Mouse (Mus musculus): ENCODE results near the gene Pcnx2. TPM values are rescaled to one million over a fixed set of nuclear protein-coding genes. Genes with fewer than 3 reads are reported as not detected.
A peak's percentile ranks its signal among the peaks of the same experiment; 100 is the strongest.

The Pcnx2 gene
- polyA plus RNA-seq, 1 experiment from 2014 or later, result 1.4 TPM

DNA sequence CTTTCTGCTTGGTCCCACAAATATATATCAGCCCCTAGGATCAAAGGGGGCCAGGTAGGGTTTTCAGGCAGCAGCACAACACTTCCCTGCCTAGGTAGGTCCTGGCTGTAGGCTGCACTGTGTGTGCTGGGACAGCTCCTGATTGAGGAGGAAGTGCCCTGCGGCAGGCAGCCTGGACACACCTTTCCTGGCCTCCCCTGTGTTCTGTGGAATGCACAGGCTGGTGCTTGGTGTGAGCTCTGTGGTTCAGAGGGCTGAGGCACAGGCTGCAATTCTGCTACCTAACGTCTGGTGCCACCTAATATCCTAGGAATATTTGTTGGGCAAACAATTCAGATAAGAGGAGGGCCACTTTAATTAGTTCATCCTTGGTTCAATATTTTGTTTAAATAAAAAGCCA, 156.3 kb downstream of the Pcnx2 start:
- no peak for ATAC-seq (ENCODE audit: low FRiP score, low read depth)
- no peak overlapping the region for H3K9ac ChIP-seq
- no peak overlapping the region for H3K4me3 ChIP-seq
- H3K4me1 ChIP-seq, result no peaks in the 10 kb centered on the region
- H3K27me3 ChIP-seq (replicated peaks), result no peaks in the 10 kb centered on the region
- H3K27ac ChIP-seq, result no peak overlapping the region
- no peak overlapping the region for H3K4me2 ChIP-seq (replicated peaks)
- no peaks in the 10 kb centered on the region for H3K36me3 ChIP-seq
- no peaks in the 10 kb centered on the region for H3K9me3 ChIP-seq
- WGBS, result 77% methylated on average over 2 of the region's 2 CpGs

DNA sequence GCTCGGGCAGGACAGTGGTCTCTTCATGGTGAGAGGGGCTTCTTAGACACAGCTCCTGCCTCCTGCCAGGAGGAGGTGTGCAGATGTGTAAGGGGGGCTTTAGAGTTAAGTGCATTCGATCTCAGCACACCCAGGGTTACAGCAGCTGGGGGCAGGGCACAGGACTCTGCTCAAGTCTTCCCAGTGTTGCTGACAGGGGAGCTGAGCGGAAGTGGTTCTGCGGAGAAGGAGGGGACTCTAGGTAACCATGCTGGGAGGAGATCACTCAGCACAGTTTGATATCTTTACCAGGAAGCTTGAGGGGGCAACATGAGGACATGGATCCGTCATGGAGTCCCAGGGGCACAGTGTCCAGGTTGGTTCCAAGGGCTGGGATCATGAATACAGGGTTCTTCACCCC, 156.7 kb downstream of the Pcnx2 start:
- Histone ChIP-seq H3K4me1 (no peaks in the 10 kb centered on the region), H3K9me3 (no peaks in the 10 kb centered on the region), H3K4me3 (no peak overlapping the region), H3K36me3 (no peaks in the 10 kb centered on the region), H3K4me2 (replicated peaks) (no peak overlapping the region), H3K27ac (no peak overlapping the region), H3K27me3 (replicated peaks) (no peaks in the 10 kb centered on the region), H3K9ac (no peak overlapping the region)
- ATAC-seq (ENCODE audit: low FRiP score, low read depth), result no peak
- 76% methylated on average over 5 of the region's 5 CpGs for WGBS

DNA sequence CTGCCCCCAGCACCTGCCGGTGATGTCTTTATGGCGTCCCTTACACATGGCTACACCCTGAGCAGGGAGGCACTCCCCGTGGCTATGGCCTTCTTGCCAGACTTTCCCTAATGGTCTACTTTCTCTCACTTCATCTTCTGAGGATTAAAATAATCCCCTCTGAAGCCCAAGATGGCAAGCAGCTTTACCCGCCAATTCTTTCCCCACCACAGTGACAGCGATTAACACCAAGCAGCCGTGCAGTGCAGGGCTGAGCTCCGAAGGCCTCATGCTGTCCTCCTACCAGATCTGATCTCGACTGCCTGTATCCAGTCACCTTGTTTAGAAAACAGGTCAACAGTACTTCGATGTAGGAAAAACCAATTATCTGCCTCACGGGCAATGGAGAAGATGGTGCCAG, 157.5 kb downstream of the Pcnx2 start:
- Histone ChIP-seq H3K4me2 (replicated peaks) (no peak overlapping the region), H3K27me3 (replicated peaks) (no peaks in the 10 kb centered on the region), H3K27ac (no peak overlapping the region), H3K4me3 (no peak overlapping the region), H3K36me3 (no peaks in the 10 kb centered on the region), H3K9ac (no peak overlapping the region), H3K9me3 (no peaks in the 10 kb centered on the region), H3K4me1 (no peaks in the 10 kb centered on the region; the same call in 1 of the 2 replicates)
- 85% methylated on average over 10 of the region's 10 CpGs for WGBS
- ATAC-seq (ENCODE audit: low FRiP score, low read depth), result no peak

DNA sequence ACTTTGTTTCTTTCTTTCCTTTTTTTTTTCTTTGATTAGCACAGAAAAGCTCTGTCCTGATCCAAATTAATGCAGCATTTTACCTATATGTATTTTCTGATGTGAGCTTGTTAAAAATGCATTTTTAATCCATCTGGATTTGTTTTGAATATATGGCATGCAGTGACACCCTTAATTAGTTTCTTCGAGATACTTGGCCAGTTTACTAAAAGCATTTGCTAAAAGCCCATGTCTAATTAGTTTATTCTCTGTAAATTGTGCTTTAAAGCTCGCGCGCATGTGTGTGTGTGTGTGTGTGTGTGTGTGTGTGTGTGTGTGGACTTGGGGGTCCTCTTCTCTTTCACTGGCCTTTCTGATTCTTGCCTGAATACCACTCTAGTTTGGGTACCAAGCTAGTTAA, 159.2 kb downstream of the Pcnx2 start:
- no peak overlapping the region for H3K27ac ChIP-seq
- H3K9me3 ChIP-seq, result no peaks in the 10 kb centered on the region
- no peak overlapping the region for H3K4me3 ChIP-seq
- no peak overlapping the region for H3K9ac ChIP-seq
- H3K4me2 ChIP-seq (replicated peaks), result no peak overlapping the region
- WGBS, result 93% methylated on average over 4 of the region's 4 CpGs
- no peaks in the 10 kb centered on the region for H3K36me3 ChIP-seq
- H3K4me1 ChIP-seq, result peaks cover 5% of the 10 kb centered on the region
- H3K27me3 ChIP-seq (replicated peaks), result no peaks in the 10 kb centered on the region
- ATAC-seq (ENCODE audit: low FRiP score, low read depth), result no peak

DNA sequence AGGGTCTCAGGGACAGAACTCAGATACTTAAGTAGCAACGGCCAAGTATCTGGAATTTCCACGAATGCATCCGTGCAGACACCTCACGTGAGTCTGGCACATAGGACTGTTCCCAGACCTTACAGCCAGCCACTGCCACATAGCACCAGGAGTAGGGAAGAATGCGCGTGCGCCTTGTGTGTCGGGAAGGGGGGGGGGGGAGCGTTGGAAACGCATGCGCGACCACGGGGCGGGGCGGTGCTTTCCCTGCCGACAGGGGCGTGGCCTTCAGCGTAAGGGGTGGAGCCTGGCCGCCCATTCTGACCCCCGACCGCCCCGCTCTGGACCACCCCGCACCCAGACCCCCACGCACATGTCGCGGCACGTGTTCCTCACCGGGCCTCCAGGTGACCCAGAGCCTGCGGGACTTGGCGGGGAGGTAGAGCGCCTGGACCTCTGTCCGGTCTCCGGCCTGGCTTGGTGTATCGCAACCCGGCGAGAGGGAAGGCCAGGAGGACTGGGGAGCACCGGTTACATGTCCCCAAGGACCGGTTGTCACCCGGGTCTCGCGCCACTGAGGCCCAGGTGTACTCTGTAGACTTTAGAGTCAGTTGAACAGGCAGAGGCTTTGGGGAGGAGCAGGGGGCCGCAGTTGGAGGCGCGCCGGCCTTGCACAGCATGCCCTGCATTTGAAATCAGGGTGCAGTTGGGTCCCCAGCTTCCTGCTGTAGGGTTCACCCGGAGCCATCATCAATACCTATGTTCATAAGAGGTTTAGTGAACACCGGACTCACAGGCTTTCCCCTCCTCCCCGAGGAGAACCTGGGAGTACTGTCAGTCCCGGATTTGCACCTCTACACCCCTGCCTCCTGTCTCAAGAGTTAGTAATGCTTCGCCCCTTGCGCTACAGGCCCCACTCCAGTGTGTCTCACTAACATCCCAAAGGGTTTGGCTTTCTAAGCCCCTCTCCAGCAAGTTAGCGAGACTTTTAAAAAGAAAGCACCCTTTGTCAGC, 163.9 kb downstream of the Pcnx2 start:
- H3K4me2 ChIP-seq (replicated peaks), result peak overlapping the region; percentile 82
- no peak overlapping the region for H3K27ac ChIP-seq
- peak overlapping the region; percentile 71 for H3K9ac ChIP-seq
- H3K9me3 ChIP-seq, result no peaks in the 10 kb centered on the region
- H3K27me3 ChIP-seq (replicated peaks), result no peaks in the 10 kb centered on the region
- WGBS, result 7% methylated on average over 52 of the region's 52 CpGs
- peak; percentile 93 for ATAC-seq (ENCODE audit: low FRiP score, low read depth)
- H3K36me3 ChIP-seq, result no peaks in the 10 kb centered on the region
- H3K4me1 ChIP-seq, result peaks cover 5% of the 10 kb centered on the region
- H3K4me3 ChIP-seq, result peak overlapping the region; percentile 68

DNA sequence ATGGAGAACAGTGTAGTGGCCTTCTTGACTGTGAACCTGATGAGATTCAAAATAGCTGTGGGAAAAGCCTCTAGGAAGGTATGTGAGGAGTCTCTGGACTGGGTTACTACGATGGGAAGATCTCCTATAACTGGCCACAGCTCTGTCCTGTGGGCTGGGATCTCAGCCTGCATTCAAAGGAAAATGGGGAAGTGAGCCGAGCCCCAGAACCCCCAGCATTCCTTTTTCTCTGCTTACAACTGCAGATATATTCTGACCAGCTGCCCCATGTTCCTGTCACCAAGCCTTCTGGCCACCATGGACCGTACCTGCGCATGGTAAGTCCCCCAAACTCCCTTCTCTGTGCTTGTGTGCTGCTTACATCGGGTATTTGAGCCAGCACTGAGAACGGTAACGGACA, 168.4 kb downstream of the Pcnx2 start, which contains the start of gene Ntpcr:
Gene Ntpcr, plus strand, starts transcription at position 218 of the 400 bp plus-strand sequence.
- no peak for ATAC-seq (ENCODE audit: low FRiP score, low read depth)
- 88% methylated on average over 7 of the region's 7 CpGs for WGBS

DNA sequence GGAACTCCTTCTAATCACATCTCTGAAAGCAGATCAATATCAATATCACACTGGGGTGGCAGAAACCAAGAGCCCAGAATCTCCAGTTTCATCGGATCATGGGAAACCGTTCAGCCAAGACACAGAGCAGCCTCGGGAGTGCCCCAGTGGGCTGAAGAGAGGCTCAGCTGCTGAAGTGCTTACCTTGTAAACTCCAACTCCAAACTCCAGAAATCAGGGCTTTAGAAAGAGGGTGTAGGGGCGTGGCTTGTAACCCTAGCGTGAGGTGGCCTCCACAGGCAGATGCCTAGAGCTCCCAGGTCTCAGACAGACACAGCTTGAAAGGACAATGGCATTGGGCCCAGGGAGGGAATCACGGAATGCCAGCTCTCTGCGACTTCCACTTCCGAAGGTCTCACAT, 170.3 kb downstream of the Pcnx2 start:
- Histone ChIP-seq H3K27ac (no peak overlapping the region), H3K9me3 (no peaks in the 10 kb centered on the region), H3K27me3 (replicated peaks) (no peaks in the 10 kb centered on the region), H3K9ac (no peak overlapping the region), H3K4me3 (no peak overlapping the region), H3K4me2 (replicated peaks) (no peak overlapping the region), H3K36me3 (no peaks in the 10 kb centered on the region), H3K4me1 (no peaks in the 10 kb centered on the region)
- ATAC-seq (ENCODE audit: low FRiP score, low read depth), result no peak
- WGBS, result 65% methylated on average over 8 of the region's 8 CpGs

More for the DNA sequence above, 168.4 kb downstream of the Pcnx2 start, which contains the start of gene Ntpcr:
- no peaks in the 10 kb centered on the region for H3K27me3 ChIP-seq (replicated peaks)
- H3K9me3 ChIP-seq, result no peaks in the 10 kb centered on the region
- H3K4me2 ChIP-seq (replicated peaks), result no peak within 1 kb of the TSS
- no peak within 1 kb of the TSS for H3K9ac ChIP-seq
- H3K27ac ChIP-seq, result no peak within 1 kb of the TSS
- peaks cover 5% of the 10 kb centered on the region; the same call in 1 of the 2 replicates for H3K4me1 ChIP-seq
- no peaks in the 10 kb centered on the region for H3K36me3 ChIP-seq
- no peak within 1 kb of the TSS for H3K4me3 ChIP-seq

DNA sequence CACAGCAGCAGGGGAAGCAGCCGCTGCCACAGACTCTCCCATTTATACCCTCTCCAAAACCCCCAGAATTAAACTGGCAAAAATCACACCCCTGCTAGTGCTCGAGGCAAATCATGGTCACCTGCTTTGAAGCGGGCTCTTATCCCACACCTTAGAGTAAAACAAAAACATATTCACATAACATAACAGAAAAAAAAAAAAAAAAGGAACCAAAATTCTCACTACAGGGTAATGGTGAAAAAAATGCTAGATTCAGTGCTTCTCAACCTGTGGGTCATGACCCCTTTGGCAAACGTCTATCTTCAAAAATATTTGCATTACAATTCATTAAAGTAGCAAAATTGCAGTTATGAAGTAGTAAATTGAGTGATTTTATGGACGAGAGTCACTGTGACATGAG, 171.1 kb downstream of the Pcnx2 start:
- no peak overlapping the region for H3K27ac ChIP-seq
- H3K4me1 ChIP-seq, result no peaks in the 10 kb centered on the region
- no peaks in the 10 kb centered on the region for H3K36me3 ChIP-seq
- no peaks in the 10 kb centered on the region for H3K27me3 ChIP-seq (replicated peaks)
- no peak for ATAC-seq (ENCODE audit: low FRiP score, low read depth)
- no peak overlapping the region for H3K4me2 ChIP-seq (replicated peaks)
- H3K9me3 ChIP-seq, result no peaks in the 10 kb centered on the region
- no peak overlapping the region for H3K4me3 ChIP-seq
- WGBS, result 89% methylated on average over 5 of the region's 5 CpGs
- H3K9ac ChIP-seq, result no peak overlapping the region

DNA sequence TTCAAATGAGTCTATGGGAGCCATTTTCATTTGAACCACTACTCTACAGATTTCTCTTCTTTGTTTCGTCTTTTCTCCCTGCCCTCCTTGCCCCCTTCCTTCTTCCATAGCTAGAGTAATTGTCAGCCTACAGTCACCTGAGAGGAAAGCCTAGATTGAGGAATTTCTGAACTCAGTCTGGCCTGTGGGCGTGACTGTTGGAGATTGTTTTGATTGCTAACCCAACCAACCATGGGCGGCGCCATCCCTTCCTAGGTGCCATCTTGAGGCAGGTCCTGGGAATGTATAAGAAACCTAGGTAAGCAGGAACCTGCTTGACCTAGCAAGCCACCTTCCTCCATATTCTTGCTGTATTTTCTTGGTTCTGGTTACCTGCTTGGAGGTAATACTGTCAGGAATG, 172.0 kb downstream of the Pcnx2 start:
- no peak overlapping the region for H3K27ac ChIP-seq
- H3K4me2 ChIP-seq (replicated peaks), result no peak overlapping the region
- WGBS, result 95% methylated on average over 4 of the region's 4 CpGs
- no peaks in the 10 kb centered on the region for H3K9me3 ChIP-seq
- H3K27me3 ChIP-seq (replicated peaks), result no peaks in the 10 kb centered on the region
- no peak overlapping the region for H3K4me3 ChIP-seq
- no peaks in the 10 kb centered on the region for H3K36me3 ChIP-seq
- no peak for ATAC-seq (ENCODE audit: low FRiP score, low read depth)
- H3K9ac ChIP-seq, result no peak overlapping the region
- no peaks in the 10 kb centered on the region for H3K4me1 ChIP-seq

DNA sequence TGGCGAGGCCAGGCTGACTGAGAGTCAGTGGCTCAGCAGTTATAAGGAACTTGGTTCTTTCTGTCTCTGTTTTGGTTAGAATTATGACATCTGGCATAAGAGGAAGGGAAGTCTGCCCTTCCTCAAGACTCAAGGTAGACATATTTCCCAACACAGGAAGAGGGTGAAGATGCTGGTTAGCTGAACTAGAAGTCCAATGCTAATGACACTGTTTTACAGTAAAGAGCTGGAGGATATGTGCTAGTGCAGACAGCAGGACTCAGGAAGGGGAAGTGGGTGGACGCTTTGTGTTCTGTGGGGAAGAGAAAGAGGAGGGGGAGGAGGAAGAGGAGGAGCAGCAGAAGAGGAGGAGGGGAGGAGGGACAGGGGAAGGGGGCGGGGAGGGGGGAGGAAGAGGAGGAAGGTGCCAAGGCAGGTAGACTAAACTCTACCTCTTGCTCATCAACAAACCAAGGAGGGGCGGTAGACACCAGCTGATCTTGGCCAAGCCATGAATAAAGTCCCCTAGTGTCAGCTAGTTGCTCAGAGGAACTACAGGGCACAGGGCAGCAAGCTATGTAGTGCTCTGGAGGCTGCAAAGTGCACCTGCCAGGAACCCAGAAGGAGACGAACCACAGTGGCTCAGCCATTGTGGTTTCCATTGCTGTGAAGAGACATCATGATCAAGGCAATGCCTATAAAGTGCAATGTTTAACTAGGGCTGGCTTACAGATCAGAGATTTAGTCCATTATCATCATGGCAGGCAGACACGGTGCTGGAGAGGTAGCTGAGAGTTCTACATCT, 172.9 kb downstream of the Pcnx2 start:
- no peaks in the 10 kb centered on the region for H3K9me3 ChIP-seq
- H3K4me2 ChIP-seq (replicated peaks), result no peak overlapping the region
- H3K27ac ChIP-seq, result no peak overlapping the region
- WGBS, result 85% methylated on average over 6 of the region's 6 CpGs
- no peak overlapping the region for H3K4me3 ChIP-seq
- no peaks in the 10 kb centered on the region for H3K27me3 ChIP-seq (replicated peaks)
- no peaks in the 10 kb centered on the region for H3K4me1 ChIP-seq
- H3K36me3 ChIP-seq, result no peaks in the 10 kb centered on the region
- no peak for ATAC-seq (ENCODE audit: low FRiP score, low read depth)
- H3K9ac ChIP-seq, result no peak overlapping the region

DNA sequence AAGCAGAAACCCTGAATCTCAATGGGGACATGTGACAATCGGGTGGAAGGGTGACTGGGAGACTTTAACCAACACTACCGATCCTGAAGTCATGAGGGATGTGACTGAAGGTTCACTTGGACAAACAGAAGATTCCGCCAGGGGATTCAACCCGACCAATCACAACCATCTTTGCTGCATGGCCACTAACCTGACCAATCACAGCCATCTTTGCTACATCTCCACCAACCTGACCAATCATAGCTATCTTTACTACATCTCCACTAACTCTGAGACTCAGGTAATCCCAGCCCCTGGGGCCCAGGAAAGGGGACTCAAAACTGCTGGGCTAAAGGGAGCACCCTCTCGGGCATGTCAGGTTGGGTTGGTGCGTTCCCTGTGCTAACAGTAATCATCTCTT, 174.7 kb downstream of the Pcnx2 start:
- Histone ChIP-seq H3K9ac (no peak overlapping the region), H3K4me3 (no peak overlapping the region), H3K4me2 (replicated peaks) (no peak overlapping the region), H3K4me1 (no peaks in the 10 kb centered on the region), H3K27me3 (replicated peaks) (no peaks in the 10 kb centered on the region), H3K27ac (no peak overlapping the region), H3K9me3 (no peaks in the 10 kb centered on the region), H3K36me3 (no peaks in the 10 kb centered on the region)
- WGBS, result 91% methylated on average over 6 of the region's 6 CpGs
- no peak for ATAC-seq (ENCODE audit: low FRiP score, low read depth)

DNA sequence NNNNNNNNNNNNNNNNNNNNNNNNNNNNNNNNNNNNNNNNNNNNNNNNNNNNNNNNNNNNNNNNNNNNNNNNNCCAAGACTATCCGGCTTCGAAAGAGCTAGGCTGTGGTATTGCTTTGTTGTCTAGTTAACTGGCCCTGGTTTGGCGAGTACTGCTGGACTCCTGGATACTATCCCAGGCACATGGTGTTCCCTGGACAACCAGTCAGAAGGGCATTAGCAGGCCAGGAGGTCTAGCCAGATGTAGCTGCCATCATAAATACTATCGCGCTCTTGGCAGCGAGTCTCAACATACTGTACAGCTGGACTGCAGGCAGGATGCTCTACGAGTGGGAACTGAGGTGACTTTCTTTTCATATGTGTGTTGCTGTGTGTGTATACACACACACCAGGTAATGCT, 175.4 kb downstream of the Pcnx2 start:
- Histone ChIP-seq H3K27me3 (replicated peaks) (no peaks in the 10 kb centered on the region), H3K36me3 (no peaks in the 10 kb centered on the region), H3K27ac (no peak overlapping the region), H3K4me3 (no peak overlapping the region), H3K4me2 (replicated peaks) (no peak overlapping the region), H3K9me3 (no peaks in the 10 kb centered on the region), H3K4me1 (no peaks in the 10 kb centered on the region), H3K9ac (no peak overlapping the region)
- 91% methylated on average over 7 of the region's 7 CpGs for WGBS
- ATAC-seq (ENCODE audit: low FRiP score, low read depth), result no peak
